Mouse (Mus musculus) 3T3-L1 (cell line): ENCODE data around the gene Zdbf2.

Source experiments
- DNase-seq: peaks from one replicate; pipeline ENCODE4 v3.0.0-alpha.2; 2015; ENCODE audit warnings: low read depth, low spot score

The Zdbf2 gene

GRCm38 (mm10) chr1:63272741-63273338, at the start of gene Zdbf2:
Gene Zdbf2, plus strand, starts transcription at chr1:63273265.
- no peak for DNase-seq

GRCm38 (mm10) chr1:63225009-63225408, 48.1 kb upstream of the Zdbf2 start:
- no peak for DNase-seq

GRCm38 (mm10) chr1:63225890-63226289, 47.2 kb upstream of the Zdbf2 start:
- no peak for DNase-seq

GRCm38 (mm10) chr1:63227241-63227640, 45.8 kb upstream of the Zdbf2 start:
- DNase-seq = no peak

GRCm38 (mm10) chr1:63237371-63237770, 35.7 kb upstream of the Zdbf2 start:
- no peak for DNase-seq

GRCm38 (mm10) chr1:63239305-63239704, 33.8 kb upstream of the Zdbf2 start:
- no peak for DNase-seq

- DNase-seq = no peak
Measured at GRCm38 (mm10) chr1:63239751-63240150, 33.3 kb upstream of the Zdbf2 start.

GRCm38 (mm10) chr1:63243854-63244253, 29.2 kb upstream of the Zdbf2 start:
- DNase-seq = no peak

- DNase-seq = no peak
Measured at GRCm38 (mm10) chr1:63246862-63247521, 26.1 kb upstream of the Zdbf2 start.

- no peak for DNase-seq
Measured at GRCm38 (mm10) chr1:63247831-63248359, 25.2 kb upstream of the Zdbf2 start.

- no peak for DNase-seq
Measured at GRCm38 (mm10) chr1:63248360-63248851, 24.7 kb upstream of the Zdbf2 start.

- no peak for DNase-seq
Measured at GRCm38 (mm10) chr1:63249261-63249660, 23.8 kb upstream of the Zdbf2 start.

GRCm38 (mm10) chr1:63252351-63253209, 20.5 kb upstream of the Zdbf2 start:
- DNase-seq = no peak

GRCm38 (mm10) chr1:63253291-63253690, 19.8 kb upstream of the Zdbf2 start:
- no peak for DNase-seq

- DNase-seq = no peak
Measured at GRCm38 (mm10) chr1:63255101-63255500, 18.0 kb upstream of the Zdbf2 start.

- no peak for DNase-seq
Measured at GRCm38 (mm10) chr1:63256083-63256482, 17.0 kb upstream of the Zdbf2 start.

GRCm38 (mm10) chr1:63258501-63258900, 14.6 kb upstream of the Zdbf2 start:
- no peak for DNase-seq

GRCm38 (mm10) chr1:63259271-63259830, 13.7 kb upstream of the Zdbf2 start:
- DNase-seq = no peak

- DNase-seq = no peak
Measured at GRCm38 (mm10) chr1:63259916-63260741, 12.9 kb upstream of the Zdbf2 start.

- no peak for DNase-seq
Measured at GRCm38 (mm10) chr1:63260742-63261033, 12.4 kb upstream of the Zdbf2 start.

GRCm38 (mm10) chr1:63261041-63261590, 11.9 kb upstream of the Zdbf2 start:
- DNase-seq = no peak
